Mouse (Mus musculus): ENCODE measurements around the gene Slc17a8. TPM values are rescaled to one million over a fixed set of nuclear protein-coding genes. Genes with fewer than 3 reads are reported as not detected.

The Slc17a8 gene
- polyA plus RNA-seq, 2 experiments: 0.09 TPM; not detected in 1

DNA sequence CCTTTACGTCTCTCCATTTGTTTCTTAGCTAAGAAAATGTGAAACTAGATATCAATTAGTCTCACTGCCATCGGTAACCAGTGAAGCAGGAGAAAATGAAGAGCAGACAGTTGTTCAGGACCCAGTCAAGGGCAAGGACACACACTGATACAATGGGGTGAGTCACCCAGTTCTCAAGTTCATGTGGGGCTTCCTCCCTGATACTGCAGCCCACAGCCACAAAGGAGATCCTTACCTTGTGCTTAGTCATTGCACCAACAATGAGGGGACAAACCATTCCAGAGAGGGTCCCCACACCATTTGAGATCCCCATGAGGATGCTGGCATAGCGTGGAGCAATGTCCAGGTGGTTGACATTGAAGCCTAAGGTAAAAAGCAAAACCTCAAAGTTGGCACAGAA lies 43.4 kb downstream of the Slc17a8 start:
- Histone ChIP-seq H3K27ac (replicated peaks; ENCODE audit: low read depth, low read length) (no peak overlapping the region), H3K4me1 (ENCODE audit: control insufficient read depth, insufficient read depth, low read length) (no peaks in the 10 kb centered on the region), H3K36me3 (ENCODE audit: control insufficient read depth, insufficient read depth, low read length) (no peaks in the 10 kb centered on the region), H3K4me2 (replicated peaks; ENCODE audit: low read depth, low read length, severe bottlenecking) (no peak overlapping the region), H3K27me3 (ENCODE audit: control insufficient read depth, insufficient read depth, low read length) (no peaks in the 10 kb centered on the region), H3K4me3 (replicated peaks; ENCODE audit: low read length) (no peak overlapping the region), H3K9ac (ENCODE audit: low read depth, low read length, severe bottlenecking) (no peak overlapping the region), H3K9me3 (ENCODE audit: control insufficient read depth, low read length) (no peaks in the 10 kb centered on the region)
- no peak for TF ChIP-seq POLR2A (IDR thresholded peaks at IDR 0.05; ENCODE audit: borderline replicate concordance, extremely low read depth, insufficient read depth, insufficient read length)
- ATAC-seq (ENCODE audit: low FRiP score, low read depth): no peak
- WGBS: 80% methylated on average over 3 of the region's 3 CpGs
- DNase-seq (ENCODE audit: low spot score): no peak

GRCm38 (mm10) chr10:89573421-89573820 lies 47.6 kb downstream of the Slc17a8 start:
- WGBS: 88% methylated on average over 3 of the region's 3 CpGs
- no peak for DNase-seq (ENCODE audit: low spot score)
- H3K9ac ChIP-seq (ENCODE audit: low read depth, low read length, severe bottlenecking): no peak overlapping the region
- no peaks in the 10 kb centered on the region for H3K36me3 ChIP-seq (ENCODE audit: control insufficient read depth, insufficient read depth, low read length)
- H3K4me1 ChIP-seq (ENCODE audit: control insufficient read depth, insufficient read depth, low read length): no peaks in the 10 kb centered on the region
- no peak for ATAC-seq (ENCODE audit: low FRiP score, low read depth)
- H3K9me3 ChIP-seq (ENCODE audit: control insufficient read depth, low read length): no peaks in the 10 kb centered on the region
- H3K4me2 ChIP-seq (replicated peaks; ENCODE audit: low read depth, low read length, severe bottlenecking): no peak overlapping the region
- TF ChIP-seq POLR2A (IDR thresholded peaks at IDR 0.05; ENCODE audit: borderline replicate concordance, extremely low read depth, insufficient read depth, insufficient read length): no peak
- H3K4me3 ChIP-seq (replicated peaks; ENCODE audit: low read length): no peak overlapping the region
- H3K27me3 ChIP-seq (ENCODE audit: control insufficient read depth, insufficient read depth, low read length): no peaks in the 10 kb centered on the region
- no peak overlapping the region for H3K27ac ChIP-seq (replicated peaks; ENCODE audit: low read depth, low read length)

GRCm38 (mm10) chr10:89572946-89573345 lies 48.1 kb downstream of the Slc17a8 start:
- Histone ChIP-seq H3K4me1 (ENCODE audit: control insufficient read depth, insufficient read depth, low read length) (no peaks in the 10 kb centered on the region), H3K27ac (replicated peaks; ENCODE audit: low read depth, low read length) (no peak overlapping the region), H3K4me3 (replicated peaks; ENCODE audit: low read length) (no peak overlapping the region), H3K4me2 (replicated peaks; ENCODE audit: low read depth, low read length, severe bottlenecking) (no peak overlapping the region), H3K36me3 (ENCODE audit: control insufficient read depth, insufficient read depth, low read length) (no peaks in the 10 kb centered on the region), H3K9ac (ENCODE audit: low read depth, low read length, severe bottlenecking) (no peak overlapping the region), H3K9me3 (ENCODE audit: control insufficient read depth, low read length) (no peaks in the 10 kb centered on the region), H3K27me3 (ENCODE audit: control insufficient read depth, insufficient read depth, low read length) (no peaks in the 10 kb centered on the region)
- ATAC-seq (ENCODE audit: low FRiP score, low read depth) (no peak), DNase-seq (ENCODE audit: low spot score) (no peak)
- WGBS: 90% methylated on average over 6 of the region's 6 CpGs
- TF ChIP-seq POLR2A (IDR thresholded peaks at IDR 0.05; ENCODE audit: borderline replicate concordance, extremely low read depth, insufficient read depth, insufficient read length): no peak

DNA sequence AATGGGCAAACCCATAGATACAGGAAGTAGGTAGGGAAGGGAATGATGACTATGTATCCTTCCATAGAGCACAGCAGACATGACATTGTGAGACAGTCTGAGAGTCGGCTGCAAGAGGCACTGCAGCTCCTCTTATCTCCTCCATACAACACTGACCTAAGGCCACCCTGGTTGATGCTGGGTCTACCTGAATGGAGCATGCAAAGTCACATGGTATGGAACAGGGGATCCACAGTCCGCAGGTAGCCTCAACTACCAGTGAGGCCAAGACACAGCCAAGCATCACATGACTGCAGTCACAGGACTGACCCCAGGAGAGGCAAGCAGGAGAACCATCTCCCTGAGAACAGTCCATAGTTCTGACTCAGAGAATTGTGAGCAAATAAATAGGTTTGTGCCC lies 53.7 kb downstream of the Slc17a8 start:
- no peak overlapping the region for H3K4me3 ChIP-seq (replicated peaks; ENCODE audit: low read length)
- no peaks in the 10 kb centered on the region for H3K27me3 ChIP-seq (ENCODE audit: control insufficient read depth, insufficient read depth, low read length)
- ATAC-seq (ENCODE audit: low FRiP score, low read depth) (no peak), DNase-seq (ENCODE audit: low spot score) (no peak)
- no peak overlapping the region for H3K4me2 ChIP-seq (replicated peaks; ENCODE audit: low read depth, low read length, severe bottlenecking)
- H3K9me3 ChIP-seq (ENCODE audit: control insufficient read depth, low read length): no peaks in the 10 kb centered on the region
- no peaks in the 10 kb centered on the region for H3K36me3 ChIP-seq (ENCODE audit: control insufficient read depth, insufficient read depth, low read length)
- H3K4me1 ChIP-seq (ENCODE audit: control insufficient read depth, insufficient read depth, low read length): no peaks in the 10 kb centered on the region
- H3K27ac ChIP-seq (replicated peaks; ENCODE audit: low read depth, low read length): no peak overlapping the region
- H3K9ac ChIP-seq (ENCODE audit: low read depth, low read length, severe bottlenecking): no peak overlapping the region
- no peak for TF ChIP-seq POLR2A (IDR thresholded peaks at IDR 0.05; ENCODE audit: borderline replicate concordance, extremely low read depth, insufficient read depth, insufficient read length)
- WGBS: 94% methylated on average over 2 of the region's 2 CpGs

GRCm38 (mm10) chr10:89565301-89566022 lies 55.6 kb downstream of the Slc17a8 start:
- Histone ChIP-seq H3K4me1 (ENCODE audit: control insufficient read depth, insufficient read depth, low read length) (no peaks in the 10 kb centered on the region), H3K27me3 (ENCODE audit: control insufficient read depth, insufficient read depth, low read length) (no peaks in the 10 kb centered on the region), H3K9ac (ENCODE audit: low read depth, low read length, severe bottlenecking) (no peak overlapping the region), H3K27ac (replicated peaks; ENCODE audit: low read depth, low read length) (no peak overlapping the region), H3K4me2 (replicated peaks; ENCODE audit: low read depth, low read length, severe bottlenecking) (no peak overlapping the region), H3K36me3 (ENCODE audit: control insufficient read depth, insufficient read depth, low read length) (no peaks in the 10 kb centered on the region), H3K9me3 (ENCODE audit: control insufficient read depth, low read length) (no peaks in the 10 kb centered on the region), H3K4me3 (replicated peaks; ENCODE audit: low read length) (no peak overlapping the region)
- DNase-seq (ENCODE audit: low spot score): no peak
- TF ChIP-seq POLR2A (IDR thresholded peaks at IDR 0.05; ENCODE audit: borderline replicate concordance, extremely low read depth, insufficient read depth, insufficient read length): no peak
- WGBS: 85% methylated on average over 9 of the region's 9 CpGs
- no peak for ATAC-seq (ENCODE audit: low FRiP score, low read depth)

Measured in limb, embryonic 14.5 days (tissue).